Mouse (Mus musculus): ENCODE measurements around the gene AW822073.
"Not testable (repeated sequence)": the region's sequence is repeated elsewhere in the genome, so short reads cannot be mapped to it uniquely, and the experiment has no call there.

Gene AW822073

GRCm38 (mm10) chr10:58224827-58225785 lies at the start of gene AW822073:
Gene AW822073, minus strand, starts transcription at chr10:58224930.
- in situ Hi-C loops (cut with MseI, MboI), result not testable (repeated sequence)

- in situ Hi-C loops (cut with MseI, MboI), result no loop called here
Observed at GRCm38 (mm10) chr10:58258466-58258865, 33.7 kb upstream of the AW822073 start.

GRCm38 (mm10) chr10:58255954-58256353 lies 31.2 kb upstream of the AW822073 start:
- in situ Hi-C loops (cut with MseI, MboI), result no loop called here

- in situ Hi-C loops (cut with MseI, MboI), result no loop called here
Observed at GRCm38 (mm10) chr10:58255213-58255892, 30.6 kb upstream of the AW822073 start, which contains the start of gene Gcc2. Gene Gcc2, plus strand, starts transcription at chr10:58255497.

GRCm38 (mm10) chr10:58254635-58255175 lies 30.0 kb upstream of the AW822073 start:
- in situ Hi-C loops (cut with MseI, MboI), result no loop called here

- in situ Hi-C loops (cut with MseI, MboI), result no loop called here
Observed at GRCm38 (mm10) chr10:58249535-58249934, 24.8 kb upstream of the AW822073 start.

GRCm38 (mm10) chr10:58238984-58239740 lies 14.4 kb upstream of the AW822073 start:
- in situ Hi-C loops (cut with MseI, MboI), result not testable (repeated sequence)

GRCm38 (mm10) chr10:58236613-58237012 lies 11.9 kb upstream of the AW822073 start, which contains the start of gene Gm4981:
Gene Gm4981, minus strand, starts transcription at chr10:58236701.
- in situ Hi-C loops (cut with MseI, MboI), result no loop called here

GRCm38 (mm10) chr10:58234985-58235384 lies 10.3 kb upstream of the AW822073 start:
- in situ Hi-C loops (cut with MseI, MboI), result not testable (repeated sequence)

GRCm38 (mm10) chr10:58233740-58234121 lies 9.0 kb upstream of the AW822073 start:
- in situ Hi-C loops (cut with MseI, MboI), result not testable (repeated sequence)

GRCm38 (mm10) chr10:58233054-58233739 lies 8.5 kb upstream of the AW822073 start:
- in situ Hi-C loops (cut with MseI, MboI), result not testable (repeated sequence)

- in situ Hi-C loops (cut with MseI, MboI), result not testable (repeated sequence)
Observed at GRCm38 (mm10) chr10:58232641-58232969, 7.9 kb upstream of the AW822073 start, which contains the start of gene Duxf3. Gene Duxf3, minus strand, starts transcription at chr10:58232675.

GRCm38 (mm10) chr10:58231779-58232640 lies 7.3 kb upstream of the AW822073 start:
- in situ Hi-C loops (cut with MseI, MboI), result not testable (repeated sequence)

- in situ Hi-C loops (cut with MseI, MboI), result not testable (repeated sequence)
Observed at GRCm38 (mm10) chr10:58231088-58231487, 6.4 kb upstream of the AW822073 start.

- in situ Hi-C loops (cut with MseI, MboI), result not testable (repeated sequence)
Observed at GRCm38 (mm10) chr10:58230021-58230420, 5.3 kb upstream of the AW822073 start.

GRCm38 (mm10) chr10:58227798-58228197 lies 3.1 kb upstream of the AW822073 start:
- in situ Hi-C loops (cut with MseI, MboI), result not testable (repeated sequence)

- in situ Hi-C loops (cut with MseI, MboI), result not testable (repeated sequence)
Observed at GRCm38 (mm10) chr10:58226357-58226756, 1.6 kb upstream of the AW822073 start.

GRCm38 (mm10) chr10:58223972-58224805 lies 541 bp downstream of the AW822073 start:
- in situ Hi-C loops (cut with MseI, MboI), result not testable (repeated sequence)

- in situ Hi-C loops (cut with MseI, MboI), result not testable (repeated sequence)
Observed at GRCm38 (mm10) chr10:58223161-58223560, 1.6 kb downstream of the AW822073 start.
